Mouse (Mus musculus): ENCODE results near the gene Ndst4.

Ndst4 gene

DNA sequence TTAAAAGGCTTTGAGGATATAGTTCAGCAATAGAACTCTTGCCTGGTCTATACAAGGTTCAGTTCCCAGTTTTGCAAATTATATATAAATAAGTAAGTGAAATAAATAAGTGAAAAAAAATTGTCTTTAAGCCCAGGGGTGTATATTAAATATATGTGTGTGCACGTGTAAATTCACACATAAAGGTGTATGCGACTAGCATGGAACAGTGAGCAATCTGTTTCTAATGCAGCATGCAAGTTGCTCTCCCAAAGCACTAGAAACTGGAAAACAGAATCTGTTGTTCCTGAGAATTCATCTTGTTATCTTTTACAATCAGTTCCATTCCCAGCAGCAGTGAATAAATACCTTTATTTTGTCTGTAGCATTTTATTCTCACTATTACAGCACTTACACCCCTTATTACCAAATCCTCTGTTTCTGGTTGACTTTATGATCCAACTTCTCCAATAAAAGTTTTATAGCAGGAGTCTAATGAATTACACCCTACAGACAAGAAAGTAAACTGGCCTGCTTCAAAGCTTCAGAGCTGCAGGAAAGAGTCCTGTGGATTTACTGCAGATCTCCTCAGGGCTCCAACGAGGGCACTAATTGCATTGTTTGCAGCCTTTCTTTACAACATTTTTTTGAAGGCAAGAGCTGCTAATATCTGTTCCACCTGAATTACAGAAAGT, 340.7 kb downstream of the Ndst4 start:
- no peak for DNase-seq

DNA sequence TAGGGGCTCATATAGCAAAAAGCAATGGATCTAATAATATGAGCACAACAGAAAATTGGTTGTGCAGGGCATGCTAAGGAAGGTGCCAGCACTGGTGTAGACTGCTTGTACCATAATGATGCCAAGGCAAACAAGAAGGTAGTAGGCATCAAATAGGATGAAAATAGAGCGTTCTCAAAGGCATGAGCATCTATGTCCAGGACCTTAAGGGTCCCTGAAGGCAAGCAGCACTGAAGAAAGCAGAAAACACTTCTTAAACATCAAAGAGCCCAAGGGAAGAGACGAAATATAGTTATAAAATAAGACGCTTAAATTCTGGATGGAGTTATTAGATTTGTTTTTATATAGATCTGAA, 341.2 kb downstream of the Ndst4 start:
- no peak for DNase-seq

- no peak for DNase-seq
Observed at GRCm38 (mm10) chr3:125746367-125746766, 342.5 kb downstream of the Ndst4 start.

DNA sequence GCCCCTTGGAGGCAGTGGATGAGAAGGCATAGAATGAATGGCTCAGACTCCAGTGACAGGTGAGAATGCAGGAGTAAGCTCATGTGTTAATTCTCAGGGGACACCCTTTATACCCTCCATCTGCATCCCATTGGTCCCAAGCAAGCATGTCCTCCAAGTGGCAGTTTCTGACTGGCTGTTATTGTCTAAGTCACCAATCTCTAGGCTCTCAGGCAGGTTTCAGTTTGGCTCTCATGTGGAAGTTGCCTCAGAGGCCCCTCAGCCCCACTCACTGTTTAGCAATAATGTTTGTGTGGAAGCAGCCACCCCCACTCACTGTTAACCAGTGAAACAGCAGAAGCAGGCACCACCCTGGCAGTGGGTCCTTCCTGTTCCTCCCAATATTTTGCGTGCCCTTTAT, 353.0 kb downstream of the Ndst4 start:
- DNase-seq: peak; percentile 1 to 2

DNA sequence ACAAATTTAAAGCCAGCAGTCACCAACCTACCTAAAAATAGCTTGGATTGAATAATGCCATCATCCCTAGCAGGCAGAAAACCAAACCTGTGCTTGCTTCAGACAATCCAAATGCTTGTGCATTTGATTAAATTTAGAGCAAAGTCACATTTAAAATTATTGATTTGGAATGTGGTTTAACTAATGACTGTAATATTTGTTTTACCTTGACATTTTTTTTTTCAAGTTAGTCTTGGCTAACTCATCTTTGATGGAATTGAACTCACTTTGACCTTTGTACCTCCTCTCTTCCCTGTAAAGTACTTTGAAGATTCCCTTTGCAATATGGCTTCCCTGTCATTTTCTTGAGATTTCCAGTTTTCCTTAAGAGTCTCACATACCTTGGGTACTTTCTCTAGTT, 356.8 kb downstream of the Ndst4 start:
- DNase-seq: no peak
